Mouse (Mus musculus): ENCODE measurements around the gene Sfxn2.
"Not testable (repeated sequence)": the region's sequence is repeated elsewhere in the genome, so short reads cannot be mapped to it uniquely, and the experiment has no call there.

Sfxn2 gene

DNA sequence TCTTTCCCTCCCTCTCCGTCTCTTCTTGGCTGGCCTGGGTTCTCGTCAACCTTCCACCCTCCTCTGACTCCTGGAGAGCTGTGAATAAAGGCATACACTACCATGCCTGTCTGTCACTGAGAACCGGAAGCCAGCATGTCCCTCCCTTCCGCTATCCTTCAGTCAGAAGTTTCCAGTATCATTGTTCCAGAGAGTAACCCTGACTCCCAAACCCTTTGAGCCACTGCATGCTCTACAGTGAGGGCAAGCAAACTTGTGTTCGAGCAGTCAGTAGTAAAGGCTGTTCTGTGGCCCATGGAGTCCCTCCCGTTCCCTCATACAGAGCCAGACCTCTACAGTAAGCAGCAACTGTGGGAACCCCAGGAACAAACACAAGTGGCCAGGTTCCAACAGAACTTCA, 25.6 kb upstream of the Sfxn2 start:
- DNase-seq, result no peak

DNA sequence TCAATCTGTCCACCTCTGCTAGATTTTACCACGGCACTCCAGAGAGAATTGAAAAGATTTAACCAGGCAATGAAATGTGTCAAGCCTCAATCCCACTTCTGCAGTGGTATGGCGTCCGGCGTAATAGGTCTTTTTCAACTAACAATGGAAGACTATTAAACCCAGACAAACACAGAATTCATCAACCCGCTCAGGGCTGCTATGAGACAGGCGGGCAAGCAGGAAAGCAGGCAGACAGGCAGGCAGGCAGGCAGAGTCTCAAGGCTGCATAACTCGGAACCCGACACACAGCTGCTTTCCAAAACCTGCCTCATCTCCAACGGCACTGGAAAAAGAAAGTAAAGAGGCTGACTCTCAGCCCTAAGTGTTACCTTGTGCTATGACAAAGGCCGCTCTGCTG, 25.1 kb upstream of the Sfxn2 start:
- DNase-seq, result no peak

- DNase-seq, result no peak
Measured at GRCm38 (mm10) chr19:46550385-46550784, 22.8 kb upstream of the Sfxn2 start.

DNA sequence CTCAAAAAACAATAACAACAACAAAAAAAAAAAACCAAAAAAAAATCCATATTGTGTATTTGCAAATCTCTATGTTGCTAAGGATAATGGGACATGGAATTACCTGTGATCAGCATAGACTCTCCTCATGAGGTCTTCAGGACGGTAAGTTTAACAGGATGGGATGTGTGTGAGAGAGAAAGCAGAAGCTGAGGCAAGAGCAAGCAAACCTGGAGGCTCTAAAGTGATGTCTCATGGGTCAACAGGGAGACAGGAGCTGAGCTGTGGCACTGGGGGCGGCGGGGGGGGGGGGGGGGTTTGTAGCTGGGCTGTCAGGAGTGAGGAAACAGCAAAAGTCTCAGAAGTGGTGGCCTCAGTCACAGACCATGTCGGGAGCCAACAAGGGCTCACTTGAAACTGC, 20.7 kb upstream of the Sfxn2 start:
- no peak for DNase-seq

GRCm38 (mm10) chr19:46553541-46553955, 19.6 kb upstream of the Sfxn2 start:
- DNase-seq, result peak; percentile 73

DNA sequence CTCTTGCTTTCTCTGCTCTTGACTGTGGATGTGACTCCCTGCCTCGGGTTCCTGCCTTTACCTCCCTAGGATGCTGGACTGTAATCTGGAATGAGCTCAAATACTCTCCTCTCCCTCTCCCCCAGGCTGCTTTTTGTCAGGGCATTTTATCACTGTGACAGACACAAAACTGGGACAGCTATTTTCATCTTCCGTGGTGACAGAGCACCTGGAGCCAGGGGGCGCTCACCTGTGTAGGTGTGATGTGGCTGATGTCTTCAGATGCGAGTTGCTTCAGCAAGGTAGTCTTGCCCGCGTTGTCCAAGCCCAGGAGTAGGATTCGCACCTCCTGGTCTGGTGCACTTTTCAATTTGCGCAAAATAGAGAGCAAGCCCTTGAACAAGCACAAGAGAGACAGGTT, 15.2 kb upstream of the Sfxn2 start:
- no peak for DNase-seq

- DNase-seq, result no peak
Measured at GRCm38 (mm10) chr19:46558631-46559030, 14.5 kb upstream of the Sfxn2 start.

DNA sequence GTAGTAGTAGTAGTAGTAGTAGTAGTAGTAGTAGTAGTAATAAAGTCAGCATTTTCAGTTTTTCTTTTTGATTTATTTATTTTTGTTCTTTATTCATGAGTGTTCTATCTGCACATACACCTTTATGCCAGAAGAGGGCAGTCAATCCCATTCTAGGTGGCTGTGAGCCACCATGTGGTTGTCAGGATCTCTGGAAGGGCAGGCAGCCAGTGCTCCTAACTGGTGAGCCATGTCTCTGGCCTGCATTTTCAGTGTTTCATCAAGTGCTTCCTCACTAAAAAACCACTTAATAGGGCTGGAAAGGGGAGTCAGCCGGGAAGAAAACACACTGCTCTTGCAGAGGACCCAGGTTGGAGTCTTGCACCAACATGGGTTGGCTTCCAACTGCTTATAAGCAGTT, 11.0 kb upstream of the Sfxn2 start:
- peak; percentile 30 for DNase-seq

DNA sequence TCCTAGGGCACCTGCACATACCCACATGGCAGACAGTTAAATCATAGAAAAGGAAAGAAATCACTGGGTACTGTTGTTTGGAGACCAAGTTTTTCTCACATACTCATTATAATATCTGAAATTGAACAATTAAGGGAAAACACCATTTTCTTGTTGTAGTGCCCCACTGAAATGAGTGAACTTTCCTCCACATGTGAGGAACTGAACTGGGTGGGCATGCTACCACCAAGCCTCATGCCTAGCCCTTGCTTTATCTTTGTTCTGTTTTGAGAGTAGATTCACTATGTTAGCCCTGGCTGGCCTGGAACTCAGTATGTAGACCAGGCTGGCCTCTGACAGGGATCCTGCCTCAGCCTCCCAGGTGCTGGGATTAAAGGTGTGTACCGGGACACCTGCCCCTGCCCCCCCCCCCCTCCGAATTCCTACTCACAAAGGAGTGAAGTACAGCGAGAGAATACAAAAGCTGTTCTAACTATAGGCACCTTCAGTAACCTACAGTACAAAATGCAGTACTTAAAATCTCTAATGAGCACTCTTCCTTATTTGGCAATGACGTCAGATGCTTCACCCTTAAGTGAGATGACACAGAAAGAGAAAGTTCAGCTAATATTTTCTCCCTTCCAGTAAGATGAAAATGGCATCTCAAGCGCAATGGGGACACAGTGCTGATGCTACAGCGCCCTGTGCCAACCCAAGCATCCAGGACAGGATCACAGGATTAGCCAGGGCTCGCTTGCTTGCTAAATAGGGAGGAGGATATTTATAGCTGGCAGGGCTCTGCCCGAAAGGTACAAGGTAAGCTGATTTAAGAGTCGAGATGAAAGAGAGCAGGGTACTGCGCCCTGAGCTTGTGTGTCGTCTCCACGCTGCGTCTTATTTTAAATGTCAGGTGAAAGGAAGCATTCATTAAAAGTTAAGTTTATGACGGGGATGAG, 10.3 kb upstream of the Sfxn2 start:
- DNase-seq, result no peak

GRCm38 (mm10) chr19:46563603-46564002, 9.6 kb upstream of the Sfxn2 start:
- DNase-seq, result no peak

GRCm38 (mm10) chr19:46564043-46564462, 9.1 kb upstream of the Sfxn2 start:
- no peak for DNase-seq

DNA sequence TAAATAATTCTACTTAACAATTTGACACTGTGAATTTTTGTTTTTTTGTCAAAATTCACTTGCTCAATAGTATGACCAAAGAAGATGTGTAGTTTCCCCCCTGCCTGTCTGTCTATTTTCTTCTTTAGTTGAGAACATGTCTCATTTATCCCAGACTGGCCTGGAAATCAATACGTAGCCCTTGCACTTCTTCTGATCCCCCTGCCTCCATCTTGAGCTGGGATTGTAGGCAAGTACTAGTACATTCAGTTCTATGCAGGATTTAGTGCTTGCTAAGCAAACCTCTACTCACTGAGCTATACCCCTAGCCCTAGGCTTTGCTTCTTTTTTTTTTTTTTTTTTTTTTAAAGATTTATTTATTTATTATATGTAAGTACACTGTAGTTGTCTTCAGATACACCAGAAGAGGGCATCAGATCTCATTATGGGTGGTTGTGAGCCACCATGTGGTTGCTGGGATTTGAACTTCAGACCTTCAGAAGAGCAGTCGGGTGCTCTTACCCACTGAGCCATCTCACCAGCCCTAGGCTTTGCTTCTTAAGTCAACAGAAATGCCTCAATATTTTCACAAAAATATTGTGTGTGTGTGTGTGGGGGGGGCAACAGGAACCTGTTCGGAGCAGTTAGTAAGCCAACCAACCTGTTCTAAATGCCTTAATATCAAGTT, 1.8 kb upstream of the Sfxn2 start:
- DNase-seq, result not testable (repeated sequence)

DNA sequence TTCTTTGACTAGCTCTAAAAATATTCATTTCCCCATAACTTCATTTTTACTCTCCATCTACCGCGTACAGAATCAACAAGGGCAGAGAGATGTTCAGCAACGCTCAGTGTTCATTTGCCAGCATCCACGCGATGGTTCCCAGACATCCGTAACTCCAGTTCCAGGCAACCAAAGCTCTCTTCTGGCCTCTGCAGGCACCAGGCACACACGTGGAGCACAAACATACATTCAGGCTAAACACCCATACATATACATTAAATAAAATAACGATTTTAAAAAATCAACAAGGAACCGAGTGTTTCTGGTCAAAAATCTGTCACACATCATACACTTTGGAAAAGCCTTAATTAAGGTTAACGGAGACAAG, 1.3 kb upstream of the Sfxn2 start:
- no peak for DNase-seq

- no peak for DNase-seq
Measured at GRCm38 (mm10) chr19:46572548-46572947, 617 bp upstream of the Sfxn2 start.

- DNase-seq, result no peak
Measured at GRCm38 (mm10) chr19:46573990-46574389, 825 bp downstream of the Sfxn2 start.

DNA sequence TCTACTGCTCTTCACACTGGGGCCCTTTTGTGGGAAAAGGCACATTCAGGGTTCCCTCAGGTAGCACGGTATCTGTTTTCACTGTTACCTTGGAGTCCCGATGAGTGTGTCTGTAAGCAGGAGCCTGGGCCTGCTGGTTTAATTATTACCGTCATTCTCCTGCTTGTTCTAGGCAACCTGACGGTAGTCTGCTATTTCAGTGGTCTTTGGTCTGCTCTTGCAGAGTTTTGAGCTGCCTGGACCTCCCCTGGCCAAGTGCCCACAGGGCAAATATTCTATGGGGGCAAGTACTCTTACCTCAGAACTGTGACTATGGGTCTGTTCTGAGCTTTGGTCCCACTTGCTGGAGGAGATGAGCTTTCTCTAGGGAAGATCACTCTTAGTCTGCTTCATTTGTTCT, 2.0 kb downstream of the Sfxn2 start:
- DNase-seq, result no peak

- DNase-seq, result peak; percentile 91
Measured at GRCm38 (mm10) chr19:46587823-46588508, 14.8 kb downstream of the Sfxn2 start.

DNA sequence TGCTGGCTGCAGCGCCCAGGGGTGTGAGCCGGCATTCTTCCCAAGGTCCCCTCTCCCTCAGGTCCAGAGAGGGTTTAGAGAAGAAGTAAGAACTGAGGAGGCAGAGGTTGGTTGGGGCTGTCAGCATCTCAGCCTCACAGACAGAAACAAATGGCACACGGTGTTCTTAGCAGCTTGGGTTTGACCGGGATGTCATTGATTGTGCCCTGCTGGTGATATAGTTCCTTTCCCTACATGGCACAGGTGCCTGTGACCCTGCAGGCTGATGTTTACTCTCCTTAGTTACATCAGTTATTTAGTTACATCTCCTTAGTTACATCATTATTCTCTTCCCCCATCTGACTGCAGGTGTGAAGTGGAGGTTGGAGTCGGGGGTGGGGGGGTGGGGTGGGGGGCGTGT, 18.4 kb downstream of the Sfxn2 start:
- DNase-seq, result no peak

- no peak for DNase-seq
Measured at GRCm38 (mm10) chr19:46592751-46593439, 19.7 kb downstream of the Sfxn2 start.

- no peak for DNase-seq
Measured at GRCm38 (mm10) chr19:46598187-46598586, 25.0 kb downstream of the Sfxn2 start.

GRCm38 (mm10) chr19:46598720-46599252, 25.6 kb downstream of the Sfxn2 start, which contains the start of gene Wbp1l:
TSS of gene Wbp1l (plus strand) at chr19:46599084.
- DNase-seq, result peak; percentile 89

DNA sequence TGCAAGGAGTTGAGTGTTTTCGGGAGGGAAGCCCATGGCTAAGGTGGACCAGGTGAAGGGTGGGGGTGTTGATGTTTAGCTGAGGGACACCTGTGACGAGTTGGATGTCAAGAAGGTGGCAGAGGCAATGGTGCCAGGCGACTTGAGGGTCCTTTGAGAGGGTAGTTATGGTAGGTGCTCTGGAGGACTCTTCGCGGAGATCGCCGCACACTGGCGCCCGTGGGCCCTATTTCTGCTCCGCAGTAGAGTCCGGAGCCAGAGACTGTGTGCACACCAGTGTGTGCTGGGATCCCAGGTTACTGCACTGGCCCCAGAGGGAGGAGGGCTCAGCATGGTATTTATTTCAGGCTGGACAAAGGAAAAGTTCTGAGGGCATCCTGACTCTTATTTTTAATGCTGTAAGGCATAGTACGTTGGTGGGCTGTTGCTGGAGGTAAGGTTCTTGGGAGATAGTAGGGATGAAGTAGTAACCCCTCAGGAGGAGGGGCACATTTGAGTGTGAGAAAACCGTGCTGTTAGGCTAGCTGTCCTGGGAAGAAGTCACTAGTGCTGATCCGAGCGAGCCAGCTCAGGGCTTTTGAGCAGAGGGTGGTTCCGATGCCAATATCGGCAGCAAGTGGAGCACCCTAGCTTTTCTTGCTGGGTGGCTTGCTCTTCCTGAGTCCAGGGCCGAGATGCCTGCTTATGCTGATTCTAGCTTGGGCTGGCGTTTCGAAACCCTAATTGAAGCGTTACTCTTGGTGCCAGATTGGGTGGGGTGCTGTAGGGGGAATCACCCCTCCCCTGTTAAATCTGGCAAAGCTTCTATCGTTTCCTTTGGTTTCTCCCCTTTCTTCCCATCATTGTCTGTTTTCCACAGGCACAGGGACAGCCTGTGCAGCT, 26.5 kb downstream of the Sfxn2 start:
- no peak for DNase-seq

All from right cerebral cortex, postnatal 14 days (tissue).